Mouse (Mus musculus) limb, embryonic 14.5 days (tissue): Measurements from ENCODE around the gene Pigr. TPM values are rescaled to one million over a fixed set of nuclear protein-coding genes. Genes with fewer than 3 reads are reported as not detected.

Source experiments
- ATAC-seq: fragments of 200-750 bp; cut with Nextera tagmentation; 2 replicates; pipeline ENCODE4 v1.8.0; 2017; ENCODE audit warnings: low read depth, moderate number of reproducible peaks, moderate TSS enrichment; ENCODE audit not compliant: low FRiP score
- DNase-seq: peaks from one replicate; pipeline ENCODE4 v3.0.0-alpha.2; 2015; ENCODE audit warnings: low spot score
- H3K27ac ChIP-seq: fragments of 300-500 bp; sonication (generic); replicated peaks from 2 replicates; pipeline ENCODE4 v1.5.1; 2014; ENCODE audit warnings: low read depth, mild to moderate bottlenecking, low read length, moderate library complexity, mixed read lengths
- H3K27me3 ChIP-seq: fragments of 300-500 bp; sonication (generic); 2 replicates; pipeline ENCODE4 v1.6.1; 2014; ENCODE audit warnings: low read length, mixed read lengths; ENCODE audit not compliant: control insufficient read depth, insufficient read depth
- H3K36me3 ChIP-seq: fragments of 300-500 bp; sonication (generic); 2 replicates; pipeline ENCODE4 v1.6.1; 2014; ENCODE audit warnings: mild to moderate bottlenecking, low read length, moderate library complexity, mixed read lengths; ENCODE audit not compliant: control insufficient read depth, insufficient read depth
- H3K4me1 ChIP-seq: fragments of 300-500 bp; sonication (generic); 2 replicates; pipeline ENCODE4 v1.6.1; 2014; ENCODE audit warnings: antibody characterized with exemption, low read length, mixed read lengths; ENCODE audit not compliant: control insufficient read depth, insufficient read depth
- H3K4me2 ChIP-seq: fragments of 300-500 bp; sonication (generic); replicated peaks from 2 replicates; pipeline ENCODE4 v1.6.1; 2014; ENCODE audit warnings: low read depth, mild to moderate bottlenecking, low read length, moderate library complexity; ENCODE audit not compliant: severe bottlenecking
- H3K4me3 ChIP-seq: fragments of 300-500 bp; sonication (generic); replicated peaks from 2 replicates; pipeline ENCODE4 v1.5.1; 2014; ENCODE audit warnings: low read length
- H3K9ac ChIP-seq: fragments of 300-500 bp; sonication (generic); 2 replicates; pipeline ENCODE4 v1.6.1; 2014; ENCODE audit warnings: mild to moderate bottlenecking, low read depth, low read length, moderate library complexity; ENCODE audit not compliant: severe bottlenecking
- H3K9me3 ChIP-seq: fragments of 300-500 bp; sonication (generic); 2 replicates; pipeline ENCODE4 v1.6.1; 2016; ENCODE audit warnings: low read length; ENCODE audit not compliant: control insufficient read depth
- POLR2A ChIP-seq: fragments of 200-500 bp; IDR thresholded peaks from 2 replicates; pipeline ENCODE4 v1.8.0; 2012; ENCODE audit warnings: inconsistent platforms, mild to moderate bottlenecking, moderate library complexity, borderline replicate concordance; ENCODE audit not compliant: insufficient read depth, insufficient read length; ENCODE audit errors: extremely low read depth
- WGBS: fragments of 180-500 bp; shearing (Covaris S2); extraction: QIAGEN DNeasy Blood & Tissue Kit; methylation state at CpG from one replicate; pipeline ENCODE4 v1.1.7; 2014; 5-methylcytosine and 5-hydroxymethylcytosine counted together
- polyA plus RNA-seq, 2 experiments: library from polyadenylated mRNA; depleted of rRNA in 1 of 2; stranded (reverse) in 1 of 2; unstranded in 1 of 2; fragments of >200 nt; fragmentation: Nextera tagmentation in 1 of 2; extraction: Ambion mirVana in 1 of 2; gene quantifications; 2 replicates each; pipeline versions ENCODE4 v1.2.1 to v1.2.3; 2012 to 2014

Gene Pigr
- polyA plus RNA-seq, 2 experiments = 0.15 TPM; not detected in 1

GRCm38 (mm10) chr1:130795331-130795730, 31.2 kb upstream of the Pigr start:
- H3K9me3 ChIP-seq = no peaks in the 10 kb centered on the region
- H3K27ac ChIP-seq = no peak overlapping the region
- no peak for DNase-seq
- H3K27me3 ChIP-seq = no peaks in the 10 kb centered on the region
- 84% methylated on average over 2 of the region's 2 CpGs for WGBS
- no peak for ATAC-seq
- H3K4me2 ChIP-seq = no peak overlapping the region
- H3K4me3 ChIP-seq = no peak overlapping the region
- no peaks in the 10 kb centered on the region for H3K4me1 ChIP-seq
- H3K36me3 ChIP-seq = no peaks in the 10 kb centered on the region
- TF ChIP-seq POLR2A = no peak
- no peak overlapping the region for H3K9ac ChIP-seq

GRCm38 (mm10) chr1:130796967-130797684, 29.4 kb upstream of the Pigr start:
- Histone ChIP-seq H3K9me3 (no peaks in the 10 kb centered on the region), H3K36me3 (no peaks in the 10 kb centered on the region), H3K27ac (no peak overlapping the region), H3K9ac (no peak overlapping the region), H3K27me3 (no peaks in the 10 kb centered on the region), H3K4me2 (no peak overlapping the region), H3K4me1 (no peaks in the 10 kb centered on the region), H3K4me3 (no peak overlapping the region)
- ATAC-seq = no peak
- TF ChIP-seq POLR2A = no peak
- 71% methylated on average over 8 of the region's 8 CpGs for WGBS
- DNase-seq = peak; percentile 14

GRCm38 (mm10) chr1:130798037-130798436, 28.4 kb upstream of the Pigr start:
- H3K4me1 ChIP-seq = no peaks in the 10 kb centered on the region
- no peaks in the 10 kb centered on the region for H3K36me3 ChIP-seq
- DNase-seq (no peak), ATAC-seq (no peak)
- H3K9me3 ChIP-seq = no peaks in the 10 kb centered on the region
- H3K27me3 ChIP-seq = no peaks in the 10 kb centered on the region
- 54% methylated on average over 6 of the region's 6 CpGs for WGBS
- no peak overlapping the region for H3K4me3 ChIP-seq
- H3K9ac ChIP-seq = no peak overlapping the region
- TF ChIP-seq POLR2A = no peak
- no peak overlapping the region for H3K4me2 ChIP-seq
- H3K27ac ChIP-seq = no peak overlapping the region

- Histone ChIP-seq H3K9ac (no peak overlapping the region), H3K4me3 (no peak overlapping the region), H3K27me3 (no peaks in the 10 kb centered on the region), H3K9me3 (no peaks in the 10 kb centered on the region), H3K27ac (no peak overlapping the region), H3K4me2 (no peak overlapping the region), H3K4me1 (no peaks in the 10 kb centered on the region), H3K36me3 (no peaks in the 10 kb centered on the region)
- DNase-seq = no peak
- TF ChIP-seq POLR2A = no peak
- no peak for ATAC-seq
- 41% methylated on average over 3 of the region's 3 CpGs for WGBS
Measured at GRCm38 (mm10) chr1:130798551-130798950, 27.9 kb upstream of the Pigr start.

GRCm38 (mm10) chr1:130799399-130799798, 27.1 kb upstream of the Pigr start:
- no peak overlapping the region for H3K4me2 ChIP-seq
- ATAC-seq (no peak), DNase-seq (no peak)
- no peak overlapping the region for H3K27ac ChIP-seq
- 89% methylated on average over 2 of the region's 2 CpGs for WGBS
- H3K9me3 ChIP-seq = no peaks in the 10 kb centered on the region
- H3K9ac ChIP-seq = no peak overlapping the region
- H3K36me3 ChIP-seq = no peaks in the 10 kb centered on the region
- no peaks in the 10 kb centered on the region for H3K4me1 ChIP-seq
- no peaks in the 10 kb centered on the region for H3K27me3 ChIP-seq
- no peak overlapping the region for H3K4me3 ChIP-seq
- TF ChIP-seq POLR2A = no peak

GRCm38 (mm10) chr1:130800602-130801001, 25.9 kb upstream of the Pigr start, which contains the start of gene Fcamr:
Gene Fcamr, plus strand, starts transcription at chr1:130800902.
- H3K9ac ChIP-seq = no peak within 1 kb of the TSS
- H3K4me1 ChIP-seq = no peaks in the 10 kb centered on the region
- no peaks in the 10 kb centered on the region for H3K9me3 ChIP-seq
- H3K4me3 ChIP-seq = no peak within 1 kb of the TSS
- no peak for TF ChIP-seq POLR2A
- ATAC-seq = no peak
- H3K36me3 ChIP-seq = no peaks in the 10 kb centered on the region
- H3K27me3 ChIP-seq = no peaks in the 10 kb centered on the region
- no peak within 1 kb of the TSS for H3K27ac ChIP-seq
- DNase-seq = no peak
- H3K4me2 ChIP-seq = no peak within 1 kb of the TSS
- WGBS = 75% methylated on average over 8 of the region's 8 CpGs
